Mouse (Mus musculus) effector memory CD4-positive, alpha-beta T cell, adult 7 months (primary cell): ENCODE data around the gene Gm9602. TPM values are rescaled to one million over a fixed set of nuclear protein-coding genes. Genes with fewer than 3 reads are reported as not detected.

Experiments
- polyA plus RNA-seq: library from polyadenylated mRNA; unstranded; fragments of 100-300 nt; shearing (Covaris generic); gene quantifications from one replicate; pipeline ENCODE4 v1.2.1, GENCODE M21; 2017

Gm9602 gene
- not detected for polyA plus RNA-seq

DNA sequence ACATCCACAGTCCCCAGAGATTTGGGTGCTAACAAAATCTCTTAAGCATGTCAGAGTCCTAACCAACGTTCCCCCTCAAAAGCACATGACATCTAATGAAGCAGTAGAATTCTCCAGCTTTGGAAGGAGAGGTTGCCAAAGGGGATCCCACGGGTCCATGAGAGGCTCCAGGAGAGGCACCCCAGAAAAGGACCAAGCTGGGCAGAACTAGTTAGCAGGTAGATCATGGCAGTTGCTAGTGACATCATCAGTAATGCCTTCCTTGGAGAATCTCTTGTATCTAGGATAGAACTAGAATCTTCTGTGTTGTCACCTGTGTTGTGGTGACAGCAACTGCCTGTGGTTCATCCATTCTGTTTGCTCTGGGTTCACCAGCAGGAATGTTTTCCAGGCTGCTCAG lies at the start of gene Gm9602:
Gene Gm9602 (plus strand): TSS at position 301 of the 400 bp plus-strand sequence.

Other genes starting within 250 kb of the Gm9602 start
- gene Gm3047, start 220.9 kb upstream of the Gm9602 start, polyA plus RNA-seq = not detected
- not detected for gene Gm8159, start 144.0 kb upstream of the Gm9602 start, polyA plus RNA-seq
- not detected for gene Gm3239, start 112.1 kb upstream of the Gm9602 start, polyA plus RNA-seq
- gene Gm7876, start 67.1 kb upstream of the Gm9602 start, polyA plus RNA-seq = not detected
- gene Gm3252, start 49.6 kb upstream of the Gm9602 start, polyA plus RNA-seq = not detected
- not detected for gene Gm3269, start 61.8 kb downstream of the Gm9602 start, polyA plus RNA-seq
- not detected for gene Gm3264, start 79.2 kb downstream of the Gm9602 start, polyA plus RNA-seq
- gene Gm3278, start 116.1 kb downstream of the Gm9602 start, polyA plus RNA-seq = not detected
- gene Gm8297, start 207.6 kb downstream of the Gm9602 start, polyA plus RNA-seq = not detected
- gene Gm3298, start 239.6 kb downstream of the Gm9602 start, polyA plus RNA-seq = not detected